Mouse (Mus musculus) kidney, embryonic 14.5 days (tissue): ENCODE results near the gene Zfp385c. TPM values are rescaled to one million over a fixed set of nuclear protein-coding genes. Genes with fewer than 3 reads are reported as not detected.
"Not testable (repeated sequence)": the region's sequence is repeated elsewhere in the genome, so short reads cannot be mapped to it uniquely, and the experiment has no call there.

Source experiments
- ATAC-seq: fragments of 200-750 bp; cut with Nextera tagmentation; 2 replicates; pipeline ENCODE4 v1.8.0; 2017; ENCODE audit warnings: moderate number of reproducible peaks, mild to moderate bottlenecking, moderate TSS enrichment, moderate library complexity; ENCODE audit not compliant: low FRiP score, low TSS enrichment
- H3K27ac ChIP-seq: fragments of 300-500 bp; sonication (generic); 2 replicates; pipeline ENCODE4 v1.5.1; 2014; ENCODE audit warnings: low read depth, mild to moderate bottlenecking, low read length, moderate library complexity, mixed read lengths
- H3K27me3 ChIP-seq: fragments of 300-500 bp; sonication (generic); 2 replicates; pipeline ENCODE4 v1.6.1; 2014; ENCODE audit warnings: mild to moderate bottlenecking, low read length; ENCODE audit not compliant: control insufficient read depth, insufficient read depth
- H3K36me3 ChIP-seq: fragments of 300-500 bp; sonication (generic); 2 replicates; pipeline ENCODE4 v1.6.1; 2014; ENCODE audit warnings: low read length, mixed read lengths; ENCODE audit not compliant: control insufficient read depth, insufficient read depth
- H3K4me1 ChIP-seq: fragments of 300-500 bp; sonication (generic); 2 replicates; pipeline ENCODE4 v1.6.1; 2014; ENCODE audit warnings: low read length, mixed read lengths; ENCODE audit not compliant: control insufficient read depth, insufficient read depth
- H3K4me2 ChIP-seq: fragments of 300-500 bp; sonication (generic); replicated peaks from 2 replicates; pipeline ENCODE4 v1.6.1; 2014; ENCODE audit warnings: low read depth, mild to moderate bottlenecking, low read length
- H3K4me3 ChIP-seq: fragments of 300-500 bp; sonication (generic); 2 replicates; pipeline ENCODE4 v1.5.1; 2014; ENCODE audit warnings: mild to moderate bottlenecking, low read length
- H3K9ac ChIP-seq: fragments of 300-500 bp; sonication (generic); 2 replicates; pipeline ENCODE4 v1.6.1; 2014; ENCODE audit warnings: low read depth, mild to moderate bottlenecking, low read length, moderate library complexity
- H3K9me3 ChIP-seq: fragments of 300-500 bp; sonication (generic); 2 replicates; pipeline ENCODE4 v1.6.1; 2016; ENCODE audit warnings: low read length; ENCODE audit not compliant: control insufficient read depth
- WGBS: fragments of 180-500 bp; shearing (Covaris S2); extraction: QIAGEN DNeasy Blood & Tissue Kit; methylation state at CpG from one replicate; pipeline ENCODE4 v1.1.7; 2014; 5-methylcytosine and 5-hydroxymethylcytosine counted together
- polyA plus RNA-seq: library from polyadenylated mRNA; unstranded; fragments of >200 nt; fragmentation: Nextera tagmentation; extraction: Ambion mirVana; gene quantifications from 2 replicates; pipeline ENCODE4 v1.2.1, GENCODE M21; 2014

Gene Zfp385c
- polyA plus RNA-seq, 1 experiment from 2014 or later = 0.50 TPM

GRCm38 (mm10) chr11:100619982-100620381, 72.3 kb downstream of the Zfp385c start, which contains the start of gene Dnajc7:
Gene Dnajc7 (minus strand): TSS chr11:100620168.
- no peak for ATAC-seq
- peak within 1 kb of the TSS; percentile 88 for H3K4me2 ChIP-seq
- H3K4me1 ChIP-seq = peaks cover 23% of the 10 kb centered on the region
- 1% methylated on average over 11 of the region's 11 CpGs for WGBS
- no peaks in the 10 kb centered on the region for H3K27me3 ChIP-seq
- peak within 1 kb of the TSS; percentile 92 for H3K27ac ChIP-seq
- H3K9ac ChIP-seq = peak within 1 kb of the TSS; percentile 84
- H3K4me3 ChIP-seq = peak within 1 kb of the TSS; percentile 77
- no peaks in the 10 kb centered on the region for H3K9me3 ChIP-seq
- H3K36me3 ChIP-seq = peaks cover 11% of the 10 kb centered on the region; the same call in 1 of the 2 replicates

- WGBS = under 1% methylated on average over 40 of the region's 40 CpGs
- H3K9me3 ChIP-seq = no peaks in the 10 kb centered on the region
- peaks cover 23% of the 10 kb centered on the region for H3K4me1 ChIP-seq
- peak; percentile 96 for ATAC-seq
- H3K36me3 ChIP-seq = peaks cover 6% of the 10 kb centered on the region; the same call in 1 of the 2 replicates
- peak overlapping the region; percentile 88 for H3K4me2 ChIP-seq
- no peaks in the 10 kb centered on the region for H3K27me3 ChIP-seq
- peak overlapping the region; percentile 84 for H3K9ac ChIP-seq
- peak overlapping the region; percentile 77 for H3K4me3 ChIP-seq
- peak overlapping the region; percentile 92 for H3K27ac ChIP-seq
Observed at GRCm38 (mm10) chr11:100619485-100619975, 72.7 kb downstream of the Zfp385c start.

GRCm38 (mm10) chr11:100618761-100619484, 73.3 kb downstream of the Zfp385c start, which contains the start of gene Nkiras2:
Gene Nkiras2 (plus strand): TSS chr11:100619244.
- Histone ChIP-seq H3K27me3 (no peaks in the 10 kb centered on the region), H3K4me2 (peak within 1 kb of the TSS; percentile 88), H3K36me3 (0 out of 2 replicates have a peak, but pooled peaks cover 5% of the 10 kb centered on the region), H3K4me3 (peak within 1 kb of the TSS; percentile 77), H3K9ac (peak within 1 kb of the TSS; percentile 84), H3K9me3 (no peaks in the 10 kb centered on the region), H3K4me1 (peaks cover 19% of the 10 kb centered on the region), H3K27ac (peak within 1 kb of the TSS; percentile 92)
- under 1% methylated on average over 34 of the region's 36 CpGs for WGBS
- ATAC-seq = peak; percentile 45

GRCm38 (mm10) chr11:100617480-100617879, 74.8 kb downstream of the Zfp385c start:
- H3K9ac ChIP-seq = no peak overlapping the region
- 0 out of 2 replicates have a peak, but pooled peaks cover 5% of the 10 kb centered on the region for H3K36me3 ChIP-seq
- H3K4me3 ChIP-seq = peak overlapping the region; percentile 77

GRCm38 (mm10) chr11:100616836-100617235, 75.4 kb downstream of the Zfp385c start:
- H3K9ac ChIP-seq, H3K36me3 ChIP-seq, H3K27me3 ChIP-seq, H3K4me3 ChIP-seq, ATAC-seq, H3K9me3 ChIP-seq, H3K4me2 ChIP-seq, H3K27ac ChIP-seq: not testable (repeated sequence)
- WGBS = 95% methylated on average over 7 of the region's 7 CpGs
- H3K4me1 ChIP-seq = peaks cover 15% of the 10 kb centered on the region

More at GRCm38 (mm10) chr11:100617480-100617879, 74.8 kb downstream of the Zfp385c start:
- peaks cover 15% of the 10 kb centered on the region for H3K4me1 ChIP-seq
- no peak overlapping the region for H3K27ac ChIP-seq
- 92% methylated on average over 4 of the region's 4 CpGs for WGBS
- ATAC-seq = no peak
- no peaks in the 10 kb centered on the region for H3K9me3 ChIP-seq
- H3K27me3 ChIP-seq = no peaks in the 10 kb centered on the region
- no peak overlapping the region for H3K4me2 ChIP-seq

- Histone ChIP-seq H3K9ac (no peak overlapping the region), H3K4me1 (peaks cover 15% of the 10 kb centered on the region), H3K9me3 (no peaks in the 10 kb centered on the region), H3K4me3 (no peak overlapping the region), H3K4me2 (no peak overlapping the region), H3K27ac (no peak overlapping the region), H3K36me3 (peaks cover 12% of the 10 kb centered on the region; the same call in 1 of the 2 replicates), H3K27me3 (no peaks in the 10 kb centered on the region)
- WGBS = 96% methylated on average over 5 of the region's 5 CpGs
- ATAC-seq = no peak
Observed at GRCm38 (mm10) chr11:100616332-100616731, 75.9 kb downstream of the Zfp385c start.

- Histone ChIP-seq H3K4me3 (no peak overlapping the region), H3K27me3 (no peaks in the 10 kb centered on the region), H3K36me3 (peaks cover 19% of the 10 kb centered on the region), H3K9me3 (no peaks in the 10 kb centered on the region), H3K4me1 (peaks cover 6% of the 10 kb centered on the region), H3K27ac (no peak overlapping the region), H3K9ac (no peak overlapping the region), H3K4me2 (no peak overlapping the region)
- 91% methylated on average over 3 of the region's 3 CpGs for WGBS
- no peak for ATAC-seq
Observed at GRCm38 (mm10) chr11:100613241-100613640, 79.0 kb downstream of the Zfp385c start.

GRCm38 (mm10) chr11:100611627-100612026, 80.6 kb downstream of the Zfp385c start:
- Histone ChIP-seq H3K4me3 (no peak overlapping the region), H3K9me3 (no peaks in the 10 kb centered on the region), H3K4me1 (no peaks in the 10 kb centered on the region; the same call in 1 of the 2 replicates), H3K36me3 (peaks cover 22% of the 10 kb centered on the region), H3K9ac (no peak overlapping the region), H3K27me3 (no peaks in the 10 kb centered on the region), H3K27ac (no peak overlapping the region), H3K4me2 (no peak overlapping the region)
- no peak for ATAC-seq
- 93% methylated on average over 6 of the region's 6 CpGs for WGBS
